Mouse (Mus musculus) G1E-ER4 (cell line): Measurements from ENCODE around the gene Cyp8b1. TPM values are rescaled to one million over a fixed set of nuclear protein-coding genes. Genes with fewer than 3 reads are reported as not detected.

ENCODE experiments used
- GATA1 ChIP-seq: IDR thresholded peaks from one replicate; pipeline ENCODE4 v1.8.0; 2012; ENCODE audit warnings: low read length, inconsistent platforms
- polyA plus RNA-seq: library from polyadenylated mRNA; stranded (reverse); fragments of >175 nt; gene quantifications from 2 replicates; pipeline ENCODE4 v1.2.3, GENCODE M21; 2012

The Cyp8b1 gene
- polyA plus RNA-seq, 1 experiment: not detected

DNA sequence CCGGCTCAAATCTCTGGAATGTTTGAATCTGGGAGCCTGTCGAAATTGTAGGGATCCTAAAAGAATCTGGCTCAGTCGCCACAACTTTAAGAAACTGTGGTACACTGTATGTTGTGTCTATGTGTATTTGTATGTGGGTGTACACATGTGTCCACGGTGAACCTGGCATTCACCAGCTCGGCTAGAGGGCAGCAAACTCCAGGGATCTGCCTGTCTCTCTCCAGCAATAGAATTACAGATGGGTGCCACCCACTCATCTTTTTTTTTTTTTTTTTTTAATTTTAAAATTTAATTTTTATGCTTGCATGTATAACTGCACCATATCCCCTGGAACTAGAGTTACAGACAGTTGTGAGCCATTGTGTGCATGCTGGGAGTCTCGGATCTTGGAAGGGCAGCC, 34.8 kb downstream of the Cyp8b1 start:
- no peak for TF ChIP-seq GATA1

DNA sequence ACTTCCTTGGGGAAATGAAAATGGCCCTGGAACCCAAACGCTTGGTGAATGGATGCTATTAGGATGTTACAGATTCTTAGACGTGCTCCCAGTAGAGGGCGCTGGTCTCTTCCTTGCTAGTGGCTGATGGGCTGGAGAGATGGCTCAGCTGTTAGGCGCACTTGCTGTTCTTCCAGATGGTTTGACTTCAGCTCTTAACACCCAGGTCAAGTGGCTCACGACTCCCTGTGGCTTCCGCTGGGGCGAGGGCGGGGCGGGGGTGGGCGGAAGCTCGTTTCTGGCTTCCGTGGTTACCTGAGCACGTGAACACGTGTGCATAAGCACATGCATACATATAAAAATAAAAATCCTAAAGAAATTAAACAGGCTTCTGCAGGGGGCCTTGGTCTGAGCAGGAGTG, 35.3 kb downstream of the Cyp8b1 start:
- no peak for TF ChIP-seq GATA1

DNA sequence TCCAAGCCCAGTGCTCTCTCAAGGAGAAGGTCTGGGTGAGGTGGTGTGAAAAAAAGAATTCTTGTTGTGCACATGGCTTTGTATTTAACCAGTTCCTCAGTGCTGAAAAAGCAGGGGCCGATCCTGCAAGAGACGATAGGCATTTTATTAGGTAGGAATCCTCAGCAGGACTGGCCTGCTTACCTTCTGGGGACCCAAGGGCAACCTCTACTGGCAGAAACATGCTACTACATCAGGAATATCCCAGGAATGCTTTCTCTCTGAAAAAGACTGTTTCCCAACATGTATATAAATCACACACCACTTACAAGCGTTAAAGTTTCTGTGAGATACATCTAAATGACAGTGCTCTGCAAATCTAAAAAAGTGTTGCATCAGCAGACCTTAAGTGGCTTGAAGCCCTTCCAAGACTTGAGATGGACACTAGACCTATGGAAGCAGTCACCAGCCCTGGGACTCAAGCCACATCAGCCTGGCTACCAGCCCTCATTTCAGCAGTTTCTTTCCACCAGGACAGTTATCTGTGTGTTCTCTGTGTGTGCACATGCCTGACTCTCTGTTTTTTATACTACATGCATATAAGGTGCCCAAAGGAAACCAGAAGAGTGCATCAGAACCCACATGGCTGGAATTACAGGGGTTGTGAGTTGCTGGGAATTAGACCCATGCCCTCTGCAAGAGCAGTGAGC, 38.9 kb downstream of the Cyp8b1 start:
- TF ChIP-seq GATA1: no peak

- TF ChIP-seq GATA1: no peak
Observed at GRCm38 (mm10) chr9:121873578-121873977, 42.5 kb downstream of the Cyp8b1 start.

DNA sequence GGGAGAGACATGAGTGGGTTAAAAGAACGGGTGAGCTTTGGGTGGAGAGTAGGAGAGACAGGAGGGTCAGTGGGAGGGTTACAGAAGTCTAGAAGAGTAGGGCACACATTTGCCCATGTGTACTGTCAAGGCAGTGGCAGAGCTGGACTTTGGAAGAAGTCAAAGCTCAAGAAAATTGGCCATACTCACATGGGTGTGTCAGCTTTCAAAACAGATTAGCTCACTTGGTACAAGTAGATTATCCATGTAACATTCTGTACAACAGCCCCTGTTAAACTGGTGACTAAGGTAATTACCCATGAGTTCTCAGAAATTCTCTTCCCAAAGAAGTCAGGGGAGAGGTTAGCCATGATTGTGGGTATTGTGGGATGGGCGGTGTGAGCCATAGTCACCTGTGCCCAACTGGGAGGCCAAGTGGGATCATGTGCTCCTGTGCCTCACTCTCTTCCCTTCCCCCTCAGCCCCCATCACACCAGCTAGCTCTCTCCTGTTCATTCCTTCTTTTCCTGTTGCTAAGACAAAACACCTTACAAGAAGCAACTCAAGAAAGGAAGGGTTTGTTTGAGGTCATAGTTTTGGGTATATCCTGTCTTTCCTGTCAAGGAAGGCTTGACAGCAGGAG, 43.9 kb downstream of the Cyp8b1 start:
- TF ChIP-seq GATA1: no peak

DNA sequence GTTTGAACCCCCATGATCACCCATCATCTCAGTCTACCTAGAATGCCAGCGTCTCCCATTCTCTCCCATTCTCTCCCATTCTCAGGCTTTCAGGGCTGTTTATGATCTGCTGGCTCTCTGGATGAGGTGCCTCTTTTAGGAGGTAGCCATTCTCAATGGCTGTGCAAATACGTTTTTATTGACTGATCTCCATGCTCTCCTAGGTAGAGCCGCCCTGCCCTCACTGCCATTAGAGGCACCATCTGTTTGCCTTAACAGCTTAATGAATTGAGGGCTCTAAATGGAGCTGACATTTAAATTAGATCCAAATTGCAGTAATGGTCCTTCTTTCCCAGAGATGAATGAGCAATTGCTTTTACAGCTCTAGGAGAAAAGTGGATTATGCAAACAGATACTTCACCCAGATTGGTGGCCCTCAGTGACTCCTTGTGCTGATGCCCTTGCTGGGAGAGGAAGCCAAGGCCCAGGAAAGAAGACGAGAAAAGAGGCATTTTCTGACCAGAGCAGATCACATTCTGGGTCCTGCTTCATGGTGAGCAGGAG, 46.1 kb downstream of the Cyp8b1 start:
- no peak for TF ChIP-seq GATA1

- TF ChIP-seq GATA1: no peak
Observed at GRCm38 (mm10) chr9:121869432-121869831, 46.7 kb downstream of the Cyp8b1 start.

DNA sequence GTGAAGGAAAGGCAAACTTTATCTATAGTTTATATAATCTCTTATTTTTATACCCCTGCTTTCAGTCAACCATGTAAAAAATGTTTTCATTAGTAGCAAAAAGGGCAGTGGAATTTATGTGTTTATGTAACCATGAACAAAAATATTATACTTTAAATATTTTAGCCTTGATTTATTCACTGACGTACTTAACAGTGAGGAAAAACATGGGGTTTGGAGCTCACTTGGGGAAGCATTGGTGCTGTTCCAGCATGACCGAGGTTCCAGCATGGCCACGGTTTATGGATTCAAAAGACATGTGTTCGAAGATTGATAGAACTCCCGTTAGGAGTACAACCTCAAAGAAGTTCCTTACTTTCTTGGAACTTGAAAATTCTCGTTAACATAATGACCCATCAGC, 47.9 kb downstream of the Cyp8b1 start:
- TF ChIP-seq GATA1: no peak

DNA sequence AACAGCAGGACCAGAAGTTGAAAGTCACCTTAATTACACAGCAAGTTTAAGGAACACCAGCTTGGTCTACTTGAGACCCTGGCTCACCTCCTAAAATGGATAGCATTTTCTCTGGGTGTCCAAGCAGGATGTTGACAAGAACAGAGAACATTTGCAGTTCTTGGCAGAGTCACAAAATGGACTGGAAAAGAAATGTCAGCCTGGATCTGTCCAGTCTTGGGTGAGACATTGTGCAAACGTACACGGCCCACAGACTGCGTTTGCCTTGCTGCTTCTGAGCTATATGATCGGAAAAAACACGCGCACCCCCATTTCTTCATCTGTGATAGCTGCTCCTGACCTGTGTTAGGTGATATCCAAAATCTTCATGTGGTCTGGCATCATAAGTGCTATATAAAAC, 48.5 kb downstream of the Cyp8b1 start:
- TF ChIP-seq GATA1: no peak

- TF ChIP-seq GATA1: no peak
Observed at GRCm38 (mm10) chr9:121865425-121866008, 50.6 kb downstream of the Cyp8b1 start.

DNA sequence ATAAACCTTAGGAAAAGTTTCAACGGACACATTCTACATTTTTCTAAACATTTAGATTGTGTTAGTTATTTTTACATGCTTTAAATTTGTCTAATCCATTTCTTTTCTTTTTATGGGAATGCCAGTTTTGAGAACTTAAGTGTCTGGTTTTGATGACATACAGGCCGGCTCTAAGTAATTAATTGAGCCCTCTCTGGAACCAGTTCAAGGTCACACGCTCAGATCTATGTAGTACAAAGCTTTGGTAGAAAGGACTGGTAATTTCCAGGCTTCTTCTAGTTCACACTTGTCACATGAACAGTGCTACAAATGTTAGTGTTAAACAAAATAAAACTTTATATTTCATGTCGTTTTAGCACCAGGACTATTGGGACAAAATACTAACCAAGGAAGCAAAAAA, 51.3 kb downstream of the Cyp8b1 start:
- TF ChIP-seq GATA1: no peak

Other genes starting within 250 kb of the Cyp8b1 start
- 8.3 and 10.1 TPM in 2 replicates for gene Sec22c, start 210.8 kb downstream of the Cyp8b1 start, polyA plus RNA-seq
- gene Ss18l2, start 206.0 kb downstream of the Cyp8b1 start, polyA plus RNA-seq: 16.5 and 20.5 TPM in 2 replicates
- gene Nktr, start 197.1 kb downstream of the Cyp8b1 start, polyA plus RNA-seq: 46.9 and 72.0 TPM in 2 replicates
- gene Zfp651, start 157.0 kb downstream of the Cyp8b1 start, polyA plus RNA-seq: 0.23 and 0.33 TPM in 2 replicates
- gene Klhl40, start 138.7 kb downstream of the Cyp8b1 start, polyA plus RNA-seq: not detected in 2 replicates
- not detected in 2 replicates for gene Hhatl, start 123.8 kb downstream of the Cyp8b1 start, polyA plus RNA-seq
- gene Ccdc13, start 76.8 kb downstream of the Cyp8b1 start, polyA plus RNA-seq: 0.04 TPM in 1 of 2 replicates, not detected in the other
- gene Higd1a, start 57.9 kb downstream of the Cyp8b1 start, polyA plus RNA-seq: 73.5 and 107 TPM in 2 replicates
- gene Ackr2, start 17.9 kb downstream of the Cyp8b1 start, polyA plus RNA-seq: not detected in 2 replicates
- not detected in 2 replicates for gene Fam198a, start 34.7 kb upstream of the Cyp8b1 start, polyA plus RNA-seq
- gene Pomgnt2, start 80.8 kb upstream of the Cyp8b1 start, polyA plus RNA-seq: not detected in 2 replicates
- gene Snrk, start 201.0 kb upstream of the Cyp8b1 start, polyA plus RNA-seq: 31.2 and 33.7 TPM in 2 replicates